Mouse (Mus musculus) bone marrow, adult 2 months (tissue): ENCODE results near the gene Tbc1d7.

Experiments
- CTCF ChIP-seq: fragments of 200-500 bp; IDR thresholded peaks from 2 replicates; pipeline ENCODE4 v1.5.1; 2011; ENCODE audit warnings: low read length, control low read depth; ENCODE audit not compliant: control insufficient read depth, insufficient read depth
- POLR2A ChIP-seq: fragments of 200-500 bp; IDR thresholded peaks from 2 replicates; pipeline ENCODE4 v1.6.1; 2011; ENCODE audit warnings: low read depth, mild to moderate bottlenecking, control low read depth, low read length, borderline replicate concordance; ENCODE audit not compliant: control insufficient read depth

DNA sequence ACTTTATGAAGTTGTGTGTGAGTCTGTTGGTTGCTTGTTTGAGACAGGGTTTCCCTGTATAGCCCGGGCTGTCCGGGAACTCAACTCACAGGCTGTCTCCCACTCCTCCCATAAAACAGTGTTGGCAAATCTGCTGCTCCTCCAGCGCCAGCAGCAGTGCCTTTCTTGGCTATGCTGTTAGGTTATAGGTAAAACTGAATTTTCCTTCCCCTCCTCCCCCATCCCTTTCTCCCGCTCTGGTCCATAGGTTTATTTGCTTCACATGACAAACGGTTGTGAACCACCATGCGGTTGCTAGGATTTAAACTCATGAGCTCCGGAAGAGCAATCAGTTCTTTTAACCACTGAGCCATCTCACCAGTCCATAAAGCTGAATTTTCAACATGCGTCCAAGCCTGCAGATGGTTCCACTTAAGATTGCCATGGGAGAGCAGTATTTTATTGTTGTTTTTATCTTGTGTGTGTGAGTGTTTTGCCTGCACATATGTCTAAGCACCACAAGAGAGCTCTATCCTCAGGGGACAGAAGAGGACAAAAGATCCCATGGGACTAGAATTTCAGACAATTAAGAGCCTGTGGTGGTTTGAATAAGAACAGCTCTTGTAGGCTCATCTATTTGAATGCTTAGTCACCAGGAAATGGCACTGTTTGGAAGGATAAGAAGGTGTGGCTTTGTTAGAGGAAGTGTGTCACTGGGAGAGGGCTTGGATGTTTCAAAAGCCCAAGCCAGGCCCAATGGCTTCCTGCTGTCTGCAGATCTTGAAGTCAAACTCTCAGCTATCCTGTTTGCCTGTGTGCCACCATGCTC is 12.2 kb upstream of the Tbc1d7 start:
- no peak for TF ChIP-seq CTCF
- no peak for TF ChIP-seq POLR2A
